Mouse (Mus musculus) inflammation-experienced regulatory T-cells, adult 6 months (primary cell): Measurements from ENCODE around the gene Klhl5. TPM values are rescaled to one million over a fixed set of nuclear protein-coding genes. Genes with fewer than 3 reads are reported as not detected.
A peak's percentile ranks its signal among the peaks of the same experiment; 100 is the strongest.

Experiments used
- ATAC-seq: one replicate; pipeline ENCODE4 v1.8.0; 2017
- polyA plus RNA-seq, 3 experiments: library from polyadenylated mRNA; unstranded; fragments of 100-300 nt; shearing (Covaris generic); gene quantifications; one replicate each; pipeline ENCODE4 v1.2.1; 2017

Gene Klhl5
- polyA plus RNA-seq, 3 experiments from 2014 or later, result 4.0 to 9.7 (median 9.1) TPM

DNA sequence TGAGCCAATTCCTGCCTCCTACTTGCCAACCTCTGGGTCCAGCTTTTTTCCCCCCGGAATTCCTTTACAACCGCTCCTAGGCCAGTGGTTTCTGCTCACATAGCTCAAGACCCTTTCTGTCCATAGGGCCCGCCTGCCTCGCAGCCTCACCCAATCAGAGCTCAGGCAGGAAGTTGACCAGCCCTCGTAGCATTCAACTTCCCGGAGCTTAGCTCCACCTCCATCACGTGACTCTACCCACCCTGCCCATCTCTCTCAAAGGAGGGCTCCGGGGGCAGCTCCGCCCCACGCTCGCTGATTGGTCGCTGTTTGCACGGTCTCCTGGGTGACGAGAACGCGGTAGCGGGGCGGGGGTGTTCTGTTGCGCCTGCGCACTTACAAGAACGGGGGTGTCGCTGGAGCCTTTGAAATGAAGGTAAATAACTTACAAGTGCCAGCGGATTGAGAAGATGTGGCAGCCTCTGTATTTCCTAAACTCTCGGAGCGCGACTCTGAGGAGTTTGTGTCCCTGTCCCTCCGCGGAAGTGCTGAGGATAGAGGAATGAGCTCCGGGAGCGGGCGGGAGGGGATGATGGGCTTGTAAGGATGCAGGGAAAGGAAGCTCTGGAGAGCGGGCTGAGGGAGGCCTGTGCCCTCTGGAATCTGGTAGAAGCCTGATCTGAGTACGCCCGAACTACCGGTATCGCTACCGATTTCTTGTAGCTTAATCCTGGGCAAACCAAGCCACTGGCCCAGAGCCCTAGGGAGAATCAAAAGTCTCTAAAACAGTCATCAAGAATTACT lies 92.2 kb downstream of the Klhl5 start, which contains the start of gene Wdr19:
Gene Wdr19, plus strand, starts transcription at position 351 of the 783 bp plus-strand sequence.
- peak; percentile 99 for ATAC-seq

GRCm38 (mm10) chr5:65204726-65205125 lies 97.4 kb downstream of the Klhl5 start:
- ATAC-seq, result no peak

DNA sequence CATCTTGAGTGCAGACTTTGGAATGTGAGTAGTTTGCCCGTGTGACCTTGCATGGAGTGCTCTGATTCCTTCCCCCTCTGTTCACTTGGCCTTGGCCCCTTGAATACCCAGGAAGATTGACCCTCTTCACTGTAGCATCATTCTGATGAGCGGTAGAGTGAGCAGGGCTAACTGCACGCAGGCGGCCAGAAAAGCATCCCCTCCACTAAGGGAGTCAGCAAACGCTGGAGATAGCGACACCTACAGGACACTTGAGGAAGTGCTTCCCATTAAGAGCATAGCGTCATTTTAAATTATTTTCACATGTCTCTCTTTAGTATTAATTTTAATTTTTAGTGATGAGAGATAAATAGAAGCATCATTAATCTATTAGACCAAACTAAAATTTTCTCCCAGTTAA lies 106.0 kb downstream of the Klhl5 start:
- ATAC-seq, result no peak

Other genes starting within 250 kb of the Klhl5 start
- gene Tlr1, start 174.0 kb upstream of the Klhl5 start, polyA plus RNA-seq, result 10 to 100 TPM; 33.5 to 66.0 (median 62.2) TPM
- gene Tlr6, start 147.4 kb upstream of the Klhl5 start, polyA plus RNA-seq, result 1 to 10 TPM; 6.5 to 9.5 (median 7.4) TPM
- 1 to 10 TPM in 2 of 3 experiments, under 1 TPM in 1; 0.82 to 3.7 (median 3.4) TPM for gene Fam114a1, start 137.5 kb upstream of the Klhl5 start, polyA plus RNA-seq
- gene Tmem156, start 15.4 kb upstream of the Klhl5 start, polyA plus RNA-seq, result 10 to 100 TPM; 18.8 to 23.0 (median 21.0) TPM
- 1 to 10 TPM; 2.0 to 6.5 (median 3.3) TPM for gene Wdr19, start 92.2 kb downstream of the Klhl5 start, polyA plus RNA-seq
- 10 to 100 TPM; 77.3 to 88.0 (median 80.4) TPM for gene Rfc1, start 228.1 kb downstream of the Klhl5 start, polyA plus RNA-seq
- not detected for gene Klb, start 240.8 kb downstream of the Klhl5 start, polyA plus RNA-seq